Comparison of ENCODE assay signal across 8 mouse cellular contexts in the genomic region with DNA sequence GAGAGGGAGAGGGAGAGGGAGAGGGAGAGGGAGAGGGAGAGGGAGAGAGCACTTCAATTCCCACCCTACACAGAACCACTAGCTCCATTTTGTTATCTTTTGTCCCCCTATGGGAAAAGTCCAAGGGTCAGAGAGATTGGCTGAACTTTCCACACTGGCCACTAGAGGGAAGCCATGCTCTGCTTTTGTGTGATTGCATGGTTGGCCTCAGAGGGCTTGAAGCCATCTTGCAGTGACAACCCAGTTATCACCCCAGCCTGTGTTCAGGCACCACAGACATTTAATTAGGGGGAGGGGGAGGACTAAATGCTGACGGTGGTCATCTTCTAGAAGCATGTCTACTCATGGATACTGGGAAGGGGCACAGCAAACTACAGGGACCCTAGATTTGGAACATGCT.
DNase-seq lines count a peak whose midpoint lies in the region; ATAC-seq and TF ChIP-seq lines count a peak whose summit lies in the region.

No protein-coding gene starts in this region.

- no peak for TF ChIP-seq CTCF in thymus, adult 2 months (IDR thresholded peaks at IDR 0.05; ENCODE audit: borderline replicate concordance, control insufficient read depth, extremely low read depth, insufficient read depth, low read length, poor library complexity)

- no peaks in the 10 kb centered on the region for H3K27me3 ChIP-seq in forebrain, embryonic 14.5 days (replicated peaks; ENCODE audit: control insufficient read depth, insufficient read depth, low read length)
- H3K27me3 ChIP-seq in hindbrain, embryonic 13.5 days = no peaks in the 10 kb centered on the region
- no peaks in the 10 kb centered on the region for H3K27me3 ChIP-seq in thymus, adult 2 months (ENCODE audit: control insufficient read depth, insufficient read depth, low read length)

- no peaks in the 10 kb centered on the region for H3K4me1 ChIP-seq in forebrain, embryonic 14.5 days (ENCODE audit: control insufficient read depth, insufficient read depth, low read length)
- no peaks in the 10 kb centered on the region for H3K4me1 ChIP-seq in hindbrain, embryonic 13.5 days (replicated peaks)
- no peaks in the 10 kb centered on the region for H3K4me1 ChIP-seq in thymus, adult 2 months (replicated peaks; ENCODE audit: control insufficient read depth, insufficient read depth, low read length)

- H3K9me3 ChIP-seq in forebrain, embryonic 14.5 days (replicated peaks; ENCODE audit: control insufficient read depth, low read length) = no peaks in the 10 kb centered on the region
- H3K9me3 ChIP-seq in hindbrain, embryonic 13.5 days = no peaks in the 10 kb centered on the region

- no peaks in the 10 kb centered on the region for H3K36me3 ChIP-seq in forebrain, embryonic 14.5 days (ENCODE audit: control insufficient read depth, insufficient read depth, low read length)
- H3K36me3 ChIP-seq in hindbrain, embryonic 13.5 days = no peaks in the 10 kb centered on the region
- H3K36me3 ChIP-seq in thymus, adult 2 months (ENCODE audit: control insufficient read depth, insufficient read depth, low read length) = no peaks in the 10 kb centered on the region

- peak; percentile 69 for ATAC-seq in forebrain, embryonic 14.5 days
- peak; percentile 59; the same call in 1 of the 2 replicates for ATAC-seq in hindbrain, embryonic 13.5 days (ENCODE audit: low FRiP score)

- H3K27ac ChIP-seq in forebrain, embryonic 14.5 days (ENCODE audit: low read depth, low read length) = no peak overlapping the region
- H3K27ac ChIP-seq in hindbrain, embryonic 13.5 days = no peak overlapping the region
- no peak overlapping the region for H3K27ac ChIP-seq in thymus, adult 2 months (ENCODE audit: control insufficient read depth, insufficient read depth, low read length)

- H3K4me2 ChIP-seq in forebrain, embryonic 14.5 days (ENCODE audit: low read length) = no peak overlapping the region
- H3K4me2 ChIP-seq in hindbrain, embryonic 13.5 days = no peak overlapping the region

- DNase-seq in MEL-GATA-1-ER (ENCODE audit: extremely low read depth, low read depth) = peak; percentile 78
- peak; percentile 72 for DNase-seq in c-Kit-positive CD71-positive TER-119-negative erythroid progenitor cells, embryonic 14.5 days (ENCODE audit: low read depth)
- DNase-seq in forebrain, embryonic 14.5 days (ENCODE audit: low spot score) = peak; percentile 84
- DNase-seq in layer of hippocampus, postnatal 10 days (ENCODE audit: low spot score in 2 of 2) = peak; percentile 76 to 77
- DNase-seq in lung, postnatal 25 days (ENCODE audit: low spot score) = peak; percentile 78
- DNase-seq in ovary, postnatal 10 days (ENCODE audit: low spot score) = peak; percentile 42
- DNase-seq in thymus, adult 2 months = peak; percentile 68

- TF ChIP-seq POLR2A in thymus, adult 2 months (IDR thresholded peaks at IDR 0.05; ENCODE audit: control insufficient read depth, extremely low read depth, insufficient read depth, low read length, poor library complexity) = no peak

- 3% methylated on average over 1 of the region's 1 CpGs for WGBS in forebrain, embryonic 14.5 days
- 4% methylated on average over 1 of the region's 1 CpGs for WGBS in hindbrain, embryonic 13.5 days
- WGBS in thymus, adult 2 months = 10% methylated on average over 1 of the region's 1 CpGs

- H3K4me3 ChIP-seq in forebrain, embryonic 14.5 days (ENCODE audit: low read depth, low read length) = no peak overlapping the region
- no peak overlapping the region for H3K4me3 ChIP-seq in hindbrain, embryonic 13.5 days
- no peak overlapping the region for H3K4me3 ChIP-seq in thymus, adult 2 months (ENCODE audit: control insufficient read depth, insufficient read depth, low read length)

- H3K9ac ChIP-seq in forebrain, embryonic 14.5 days (ENCODE audit: low read length) = no peak overlapping the region
- H3K9ac ChIP-seq in hindbrain, embryonic 13.5 days = no peak overlapping the region
